Mouse (Mus musculus) cerebellum, adult 2 months (tissue): ENCODE data around the gene Sec1. TPM values are rescaled to one million over a fixed set of nuclear protein-coding genes. Genes with fewer than 3 reads are reported as not detected.
A peak's percentile ranks its signal among the peaks of the same experiment; 100 is the strongest.

ENCODE experiments used
- DNase-seq, 2 experiments: peaks; one replicate each; pipeline ENCODE4 v3.0.0; 2021
- H3K27ac ChIP-seq: fragments of 200-500 bp; 2 replicates; pipeline ENCODE4 v1.5.1; 2012; ENCODE audit warnings: low read length, control low read depth, inconsistent platforms; ENCODE audit not compliant: insufficient read depth
- H3K27me3 ChIP-seq: fragments of 200-500 bp; 2 replicates; pipeline ENCODE4 v1.6.1; 2012; ENCODE audit warnings: inconsistent platforms, mild to moderate bottlenecking, low read length, moderate library complexity; ENCODE audit not compliant: control insufficient read depth, insufficient read depth
- H3K4me1 ChIP-seq: fragments of 200-500 bp; 2 replicates; pipeline ENCODE4 v1.6.1; 2011; ENCODE audit warnings: low read length; ENCODE audit not compliant: control insufficient read depth, insufficient read depth
- H3K4me3 ChIP-seq: fragments of 200-500 bp; replicated peaks from 2 replicates; pipeline ENCODE3; 2011; ENCODE audit warnings: mild to moderate bottlenecking, low read depth, low read length, control low read depth; ENCODE audit not compliant: insufficient read depth
- CTCF ChIP-seq: fragments of 200-500 bp; IDR thresholded peaks from 2 replicates; pipeline ENCODE4 v1.5.1; 2011; ENCODE audit warnings: low read depth, mild to moderate bottlenecking, control low read depth, low read length, moderate library complexity, borderline replicate concordance; ENCODE audit not compliant: insufficient read depth
- POLR2A ChIP-seq: fragments of 200-500 bp; IDR thresholded peaks from 2 replicates; pipeline ENCODE4 v1.6.1; 2011; ENCODE audit warnings: low read length, control low read depth, borderline replicate concordance; ENCODE audit not compliant: insufficient read depth
- WGBS: fragments of 180-500 bp; shearing (Covaris S2); methylation state at CpG from one replicate; pipeline ENCODE4 v1.1.7; 2018; 5-methylcytosine and 5-hydroxymethylcytosine counted together
- polyA plus RNA-seq: library from polyadenylated mRNA; depleted of rRNA; stranded (reverse); fragments of >200 nt; gene quantifications from 2 replicates; pipeline ENCODE4 v1.2.3, GENCODE M21; 2012

Sec1 gene
- polyA plus RNA-seq, 1 experiment = 0.64 TPM

DNA sequence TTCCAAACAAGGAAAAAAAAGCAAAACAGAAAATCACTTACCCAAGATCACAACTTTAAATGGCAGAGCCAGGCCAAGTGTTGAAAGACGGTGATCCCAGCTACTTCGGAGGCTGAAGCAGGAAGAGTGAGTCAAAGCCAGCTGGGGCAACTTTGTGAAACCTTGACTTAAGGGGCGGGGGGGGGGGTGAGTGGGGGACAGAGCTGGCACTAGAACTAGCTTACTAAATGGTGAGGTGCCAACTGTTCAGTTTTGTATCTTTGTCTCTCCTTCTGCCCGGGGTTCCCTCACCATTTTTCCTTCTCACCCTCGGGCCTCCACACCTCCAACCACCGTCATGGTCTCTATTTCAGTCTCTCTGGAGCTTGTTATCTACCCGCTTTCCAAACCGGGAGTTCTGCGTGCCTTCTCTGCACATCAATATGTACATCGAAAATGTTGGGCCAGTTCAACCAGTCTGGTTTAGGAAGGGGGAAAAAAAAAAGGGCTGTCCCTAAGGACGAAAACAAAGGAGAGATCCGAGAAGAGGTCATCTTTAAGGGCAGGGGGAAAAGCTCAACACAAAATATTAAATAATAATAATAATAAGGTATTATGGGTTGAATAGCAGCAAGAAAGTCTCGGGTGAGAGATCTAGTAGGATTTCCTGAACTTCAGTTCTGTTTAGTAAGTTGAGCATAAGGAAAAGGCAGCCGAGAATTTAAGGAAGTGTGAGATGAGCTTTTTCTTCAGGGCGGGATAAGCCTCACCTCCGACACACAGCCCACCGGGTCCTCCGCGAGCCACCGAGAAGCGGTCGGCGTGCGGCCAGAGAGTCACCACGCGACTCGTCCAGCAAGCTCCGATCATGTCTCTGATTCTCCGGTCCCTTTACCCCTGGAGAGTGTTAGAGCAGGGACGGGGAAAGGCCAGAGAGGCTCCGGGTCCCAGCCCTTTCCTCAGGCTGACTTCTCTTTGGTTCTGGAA, 23.0 kb upstream of the Sec1 start:
- TF ChIP-seq CTCF = no peak
- no peak for TF ChIP-seq POLR2A
- 8% methylated on average over 31 of the region's 31 CpGs for WGBS
- peaks cover 17% of the 10 kb centered on the region for H3K4me1 ChIP-seq
- H3K27ac ChIP-seq = peak overlapping the region; percentile 81
- DNase-seq = no peak
- peak overlapping the region; percentile 89 for H3K4me3 ChIP-seq
- H3K27me3 ChIP-seq = no peaks in the 10 kb centered on the region

DNA sequence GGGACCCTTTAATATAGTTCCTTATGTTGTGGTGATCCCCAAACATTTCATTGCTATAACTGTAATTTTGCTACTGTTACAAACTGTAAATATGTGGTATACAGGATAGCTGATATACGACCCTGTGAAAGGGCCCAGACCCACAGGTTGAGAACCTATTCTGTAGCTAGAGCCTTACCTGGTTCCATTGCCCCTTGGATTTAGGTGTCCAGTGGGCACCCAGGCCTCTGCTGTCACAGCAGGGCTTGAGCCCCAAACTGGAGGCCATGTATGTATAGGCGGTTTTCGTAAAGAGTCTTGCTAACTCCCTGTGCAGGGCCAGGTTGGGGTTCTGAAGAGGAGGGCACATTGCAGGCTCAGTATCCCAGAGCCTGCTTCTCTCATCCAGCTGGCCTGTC, 22.3 kb upstream of the Sec1 start:
- Histone ChIP-seq H3K27ac (no peak overlapping the region), H3K4me3 (no peak overlapping the region), H3K27me3 (no peaks in the 10 kb centered on the region), H3K4me1 (peaks cover 20% of the 10 kb centered on the region)
- WGBS = 88% methylated on average over 3 of the region's 3 CpGs
- DNase-seq = no peak
- TF ChIP-seq CTCF = no peak
- no peak for TF ChIP-seq POLR2A

DNA sequence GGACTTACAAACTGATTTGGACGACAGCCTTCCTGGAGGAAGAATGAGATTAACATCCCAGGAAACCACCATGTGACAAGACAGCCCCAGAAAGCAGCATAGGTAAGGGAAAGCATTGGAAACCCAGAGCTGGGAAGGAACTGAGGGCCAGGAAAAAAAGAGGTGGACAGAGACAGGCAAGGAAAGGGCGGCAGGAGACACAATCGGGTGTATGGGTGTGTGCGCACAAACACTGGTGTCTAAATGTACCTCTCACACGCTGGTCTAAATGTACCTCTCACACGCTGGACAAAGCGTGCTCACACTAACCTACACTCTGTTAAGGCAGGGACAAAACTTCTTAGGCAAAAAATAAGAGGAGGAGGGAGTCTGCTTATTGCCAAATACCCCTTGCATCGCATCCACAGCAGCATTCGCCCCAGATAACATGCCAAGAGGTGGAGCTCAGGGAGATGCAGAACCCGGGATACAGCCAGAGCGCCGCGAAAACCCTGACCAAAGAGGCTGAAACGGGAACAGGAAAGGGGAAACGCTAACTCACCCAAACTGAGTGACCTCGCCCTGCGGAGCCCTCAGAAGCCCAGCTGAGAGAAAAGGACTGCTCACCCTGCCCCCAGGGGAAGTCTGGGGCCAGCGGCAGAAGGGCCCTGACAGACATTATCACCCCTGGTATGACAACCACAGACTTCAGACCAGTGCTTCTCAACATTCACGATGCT, 21.7 kb upstream of the Sec1 start:
- Histone ChIP-seq H3K27ac (no peak overlapping the region), H3K27me3 (no peaks in the 10 kb centered on the region), H3K4me1 (peaks cover 19% of the 10 kb centered on the region), H3K4me3 (peak overlapping the region; percentile 9)
- TF ChIP-seq CTCF (no peak), POLR2A (no peak)
- DNase-seq = no peak
- 79% methylated on average over 19 of the region's 19 CpGs for WGBS

DNA sequence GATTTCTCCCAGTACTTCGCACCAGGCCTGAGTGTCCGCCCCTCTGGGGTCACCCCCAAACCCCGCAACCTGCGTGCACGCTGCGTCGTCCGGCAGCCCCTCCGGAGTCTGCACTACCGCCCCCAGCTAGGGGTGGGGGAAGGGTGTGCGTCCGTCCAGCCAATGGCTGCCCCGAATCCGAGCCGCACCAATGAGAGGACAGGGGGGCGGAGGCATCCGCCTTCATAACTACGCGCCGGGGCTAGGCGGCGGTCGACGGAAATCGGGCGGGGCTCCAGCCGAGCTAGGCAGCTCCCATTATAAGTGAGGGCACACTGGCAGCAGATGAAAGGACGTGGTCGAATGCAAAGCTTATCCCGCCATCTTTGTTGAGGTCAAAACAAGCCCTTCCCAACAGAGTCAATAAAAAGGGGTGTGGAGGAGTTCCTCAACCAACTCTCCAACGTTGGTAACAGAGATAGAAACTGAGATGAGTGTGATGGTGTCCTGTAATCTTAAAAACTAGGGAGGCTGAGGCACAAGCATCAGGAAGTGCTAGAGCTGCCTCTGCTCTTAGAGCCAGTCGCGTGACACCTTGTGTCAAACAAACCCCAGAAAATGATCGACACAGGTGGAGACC, 21.0 kb upstream of the Sec1 start, which contains the start of gene Rpl18:
TSS of gene Rpl18 (plus strand) at position 368 of the 619 bp plus-strand sequence.
- Histone ChIP-seq H3K4me3 (peak within 1 kb of the TSS; percentile 93), H3K4me1 (peaks cover 21% of the 10 kb centered on the region), H3K27ac (peak within 1 kb of the TSS; percentile 37), H3K27me3 (no peaks in the 10 kb centered on the region)
- WGBS = 8% methylated on average over 34 of the region's 34 CpGs
- TF ChIP-seq CTCF (no peak), POLR2A (peak; percentile 73)
- DNase-seq = peak; percentile 96 to 99

DNA sequence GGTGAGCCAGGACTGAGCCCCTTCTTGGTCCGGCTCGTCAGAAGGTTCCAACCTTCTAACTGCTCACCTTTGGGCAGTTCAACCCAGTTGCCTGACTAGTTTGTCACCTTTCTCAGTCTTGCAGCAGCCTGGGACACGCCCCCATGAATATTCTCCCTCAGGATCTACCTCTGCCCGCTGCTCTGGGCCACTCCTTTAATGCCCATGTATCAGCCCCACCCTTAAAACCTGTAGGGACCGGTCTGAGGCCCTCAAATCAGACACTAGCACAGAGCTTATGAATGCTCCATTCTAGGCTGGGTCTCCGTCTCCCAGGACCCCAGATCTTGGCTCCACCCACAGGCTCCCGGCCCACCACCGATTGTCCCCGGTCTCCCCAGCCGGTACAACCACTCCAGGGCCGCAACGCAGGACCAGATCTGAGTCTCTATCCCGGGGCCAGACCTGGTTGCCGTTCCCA, 20.5 kb upstream of the Sec1 start:
- WGBS = 6% methylated on average over 14 of the region's 14 CpGs
- Histone ChIP-seq H3K4me1 (peaks cover 21% of the 10 kb centered on the region), H3K4me3 (peak overlapping the region; percentile 93), H3K27me3 (no peaks in the 10 kb centered on the region), H3K27ac (peak overlapping the region; percentile 37)
- DNase-seq = peak in 1 of 2 experiments; percentile 28
- TF ChIP-seq CTCF (no peak), POLR2A (no peak)

DNA sequence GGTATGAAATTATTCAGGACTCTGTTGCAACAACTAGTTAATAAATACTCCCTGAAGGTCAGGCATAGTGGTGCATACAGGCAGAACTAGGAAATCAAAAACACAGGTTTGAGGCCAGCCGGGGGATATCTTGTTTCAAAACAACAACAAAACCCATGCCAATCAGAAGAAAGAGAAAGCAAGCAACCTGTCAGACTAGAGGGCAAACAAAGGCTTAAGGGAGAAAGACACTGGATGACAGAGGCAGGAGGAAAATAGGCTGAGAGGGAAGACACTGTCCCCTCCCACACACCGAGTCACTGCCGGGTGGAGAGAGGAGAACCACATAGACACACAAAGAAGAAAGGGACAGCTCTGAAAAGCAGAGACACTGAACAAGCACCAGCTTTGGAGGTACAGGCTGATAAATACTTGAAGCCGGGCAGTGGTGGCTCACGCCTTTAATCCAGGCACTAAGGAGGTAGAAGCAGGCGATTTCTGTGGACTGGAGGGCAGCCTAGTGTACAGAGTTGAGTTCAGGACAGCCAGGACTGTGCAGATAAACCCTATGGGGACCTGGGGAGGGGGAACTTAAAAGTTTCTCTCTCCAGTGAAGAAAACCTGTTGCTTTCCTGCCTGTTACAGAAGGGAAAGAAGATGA, 19.8 kb upstream of the Sec1 start:
- TF ChIP-seq CTCF (no peak), POLR2A (no peak)
- no peak overlapping the region for H3K4me3 ChIP-seq
- no peaks in the 10 kb centered on the region for H3K27me3 ChIP-seq
- no peak overlapping the region for H3K27ac ChIP-seq
- H3K4me1 ChIP-seq = peaks cover 23% of the 10 kb centered on the region
- 76% methylated on average over 6 of the region's 6 CpGs for WGBS
- DNase-seq = no peak

DNA sequence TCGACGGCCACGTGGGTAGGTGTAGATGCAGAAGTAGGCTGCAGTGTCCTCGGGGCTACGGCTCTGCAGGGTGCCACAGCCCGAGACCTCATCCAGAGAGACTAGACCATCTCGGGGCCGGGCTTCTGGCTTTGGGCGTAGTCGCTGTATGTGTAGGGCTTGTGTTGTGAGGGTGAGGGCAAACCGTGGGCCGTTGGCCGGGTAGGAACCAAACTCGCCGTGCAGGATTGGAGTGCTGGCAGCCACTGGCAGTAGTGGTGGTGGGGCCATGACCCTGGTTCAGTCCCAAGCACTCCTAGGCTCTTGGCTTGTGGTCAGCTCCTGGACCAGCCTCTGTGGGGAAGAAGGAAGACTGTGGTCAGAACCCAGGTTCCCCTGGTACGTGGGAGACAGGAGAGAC, 19.2 kb upstream of the Sec1 start:
- peak; percentile 30 to 34 for DNase-seq
- no peak for TF ChIP-seq POLR2A
- no peak for TF ChIP-seq CTCF

More for the DNA sequence above, 19.2 kb upstream of the Sec1 start:
- Histone ChIP-seq H3K4me3 (no peak overlapping the region), H3K27me3 (no peaks in the 10 kb centered on the region), H3K4me1 (peaks cover 29% of the 10 kb centered on the region), H3K27ac (no peak overlapping the region)
- WGBS = 87% methylated on average over 16 of the region's 16 CpGs
